Mouse (Mus musculus): Measurements from ENCODE around the gene H2-M3. TPM values are rescaled to one million over a fixed set of nuclear protein-coding genes. Genes with fewer than 3 reads are reported as not detected.

H2-M3 gene
- polyA plus RNA-seq, 1 experiment: 24.2 TPM

DNA sequence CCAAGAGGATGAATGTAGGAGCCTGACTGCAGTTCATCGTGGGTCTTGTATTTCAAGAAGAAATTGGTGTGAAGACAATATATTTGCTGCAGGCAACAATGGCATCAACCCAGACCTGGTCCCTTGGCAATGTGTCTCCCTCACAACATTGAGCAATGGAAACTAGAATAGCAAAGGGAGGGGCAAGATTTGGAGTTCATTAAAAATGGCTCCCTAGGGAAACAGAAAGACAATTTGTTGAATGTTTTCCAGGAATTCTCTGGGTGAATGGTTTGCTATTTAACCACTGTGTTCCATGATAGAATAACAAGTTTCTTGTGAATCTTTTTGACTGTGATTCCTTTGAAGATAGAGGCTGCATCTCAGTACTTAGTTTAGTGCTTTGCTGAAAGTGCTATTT lies 6.4 kb upstream of the H2-M3 start, which contains the start of gene Olfr98:
TSS of gene Olfr98 (minus strand) at position 124 of the 400 bp plus-strand sequence.
- H3K4me3 ChIP-seq (ENCODE audit: control insufficient read depth, insufficient read depth, low read length): no peak within 1 kb of the TSS
- H3K27me3 ChIP-seq (ENCODE audit: control insufficient read depth, insufficient read depth, low read length): no peaks in the 10 kb centered on the region
- no peak for DNase-seq
- H3K4me1 ChIP-seq (replicated peaks; ENCODE audit: control insufficient read depth, insufficient read depth, low read length): no peaks in the 10 kb centered on the region
- 90% methylated on average over 1 of the region's 1 CpGs for WGBS
- TF ChIP-seq POLR2A (IDR thresholded peaks at IDR 0.05; ENCODE audit: control insufficient read depth, extremely low read depth, insufficient read depth, low read length, poor library complexity): no peak
- no peak for TF ChIP-seq CTCF (IDR thresholded peaks at IDR 0.05; ENCODE audit: borderline replicate concordance, control insufficient read depth, extremely low read depth, insufficient read depth, low read length, poor library complexity)
- no peak within 1 kb of the TSS for H3K27ac ChIP-seq (ENCODE audit: control insufficient read depth, insufficient read depth, low read length)
- H3K36me3 ChIP-seq (ENCODE audit: control insufficient read depth, insufficient read depth, low read length): no peaks in the 10 kb centered on the region

GRCm38 (mm10) chr17:37270702-37271092 lies 677 bp downstream of the H2-M3 start:
- WGBS: 4% methylated on average over 8 of the region's 8 CpGs
- H3K4me1 ChIP-seq (replicated peaks; ENCODE audit: control insufficient read depth, insufficient read depth, low read length): peaks cover 11% of the 10 kb centered on the region
- TF ChIP-seq POLR2A (IDR thresholded peaks at IDR 0.05; ENCODE audit: control insufficient read depth, extremely low read depth, insufficient read depth, low read length, poor library complexity): no peak
- no peak for TF ChIP-seq CTCF (IDR thresholded peaks at IDR 0.05; ENCODE audit: borderline replicate concordance, control insufficient read depth, extremely low read depth, insufficient read depth, low read length, poor library complexity)
- no peaks in the 10 kb centered on the region for H3K27me3 ChIP-seq (ENCODE audit: control insufficient read depth, insufficient read depth, low read length)
- H3K4me3 ChIP-seq (ENCODE audit: control insufficient read depth, insufficient read depth, low read length): peak overlapping the region; percentile 94
- peak overlapping the region; percentile 84 for H3K27ac ChIP-seq (ENCODE audit: control insufficient read depth, insufficient read depth, low read length)
- peak; percentile 76 for DNase-seq
- H3K36me3 ChIP-seq (ENCODE audit: control insufficient read depth, insufficient read depth, low read length): no peaks in the 10 kb centered on the region

GRCm38 (mm10) chr17:37275626-37276248 lies 5.7 kb downstream of the H2-M3 start:
- Histone ChIP-seq H3K27ac (ENCODE audit: control insufficient read depth, insufficient read depth, low read length) (no peak overlapping the region), H3K4me3 (ENCODE audit: control insufficient read depth, insufficient read depth, low read length) (no peak overlapping the region), H3K27me3 (ENCODE audit: control insufficient read depth, insufficient read depth, low read length) (no peaks in the 10 kb centered on the region), H3K36me3 (ENCODE audit: control insufficient read depth, insufficient read depth, low read length) (no peaks in the 10 kb centered on the region), H3K4me1 (replicated peaks; ENCODE audit: control insufficient read depth, insufficient read depth, low read length) (peaks cover 11% of the 10 kb centered on the region)
- WGBS: 88% methylated on average over 2 of the region's 2 CpGs
- DNase-seq: no peak
- TF ChIP-seq POLR2A (IDR thresholded peaks at IDR 0.05; ENCODE audit: control insufficient read depth, extremely low read depth, insufficient read depth, low read length, poor library complexity): no peak
- TF ChIP-seq CTCF (IDR thresholded peaks at IDR 0.05; ENCODE audit: borderline replicate concordance, control insufficient read depth, extremely low read depth, insufficient read depth, low read length, poor library complexity): no peak

DNA sequence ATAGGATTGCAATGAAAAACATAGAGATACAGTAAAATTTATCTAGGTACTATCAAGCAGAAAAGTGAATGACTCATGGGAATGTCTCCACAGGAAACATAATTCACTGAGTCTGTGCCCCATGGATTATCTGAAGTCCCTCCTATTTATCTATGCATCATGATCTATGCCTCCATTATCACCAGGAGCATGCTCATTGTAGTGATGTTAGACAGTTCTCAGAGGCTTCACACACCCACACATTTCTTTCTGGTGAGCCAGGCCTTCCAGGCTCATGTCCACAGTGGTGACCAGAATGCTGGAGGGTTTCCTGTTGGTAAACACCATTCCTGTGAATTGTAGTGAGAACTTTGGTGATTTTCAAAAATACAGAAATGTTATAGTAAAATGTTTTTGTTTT lies 6.6 kb downstream of the H2-M3 start:
- no peak for TF ChIP-seq POLR2A (IDR thresholded peaks at IDR 0.05; ENCODE audit: control insufficient read depth, extremely low read depth, insufficient read depth, low read length, poor library complexity)
- TF ChIP-seq CTCF (IDR thresholded peaks at IDR 0.05; ENCODE audit: borderline replicate concordance, control insufficient read depth, extremely low read depth, insufficient read depth, low read length, poor library complexity): no peak
- no peaks in the 10 kb centered on the region for H3K27me3 ChIP-seq (ENCODE audit: control insufficient read depth, insufficient read depth, low read length)
- no peak for DNase-seq
- 0 out of 2 replicates have a peak, but pooled peaks cover 5% of the 10 kb centered on the region for H3K4me1 ChIP-seq (replicated peaks; ENCODE audit: control insufficient read depth, insufficient read depth, low read length)
- H3K36me3 ChIP-seq (ENCODE audit: control insufficient read depth, insufficient read depth, low read length): no peaks in the 10 kb centered on the region
- H3K27ac ChIP-seq (ENCODE audit: control insufficient read depth, insufficient read depth, low read length): no peak overlapping the region
- H3K4me3 ChIP-seq (ENCODE audit: control insufficient read depth, insufficient read depth, low read length): no peak overlapping the region

DNA sequence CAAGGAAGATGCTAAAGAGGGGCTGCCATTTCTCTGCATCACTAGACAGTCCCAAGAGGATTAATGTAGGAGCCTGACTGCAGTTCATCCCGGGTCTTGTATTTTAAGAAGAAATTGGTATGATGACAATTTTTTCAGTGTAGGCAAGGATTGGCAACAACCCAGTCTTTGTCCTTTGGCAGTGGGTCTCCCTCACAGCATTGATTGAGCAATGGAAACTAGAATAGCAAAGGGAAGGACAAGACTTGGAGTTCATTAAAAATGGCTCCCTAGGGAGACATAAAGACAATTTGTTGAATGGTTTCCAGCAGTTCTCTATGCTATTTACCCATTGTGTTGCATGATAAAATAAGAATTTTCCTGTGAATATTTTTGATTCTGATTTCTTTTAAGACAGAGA lies 10.3 kb downstream of the H2-M3 start:
- Histone ChIP-seq H3K4me1 (replicated peaks; ENCODE audit: control insufficient read depth, insufficient read depth, low read length) (no peaks in the 10 kb centered on the region), H3K4me3 (ENCODE audit: control insufficient read depth, insufficient read depth, low read length) (no peak overlapping the region), H3K36me3 (ENCODE audit: control insufficient read depth, insufficient read depth, low read length) (no peaks in the 10 kb centered on the region), H3K27me3 (ENCODE audit: control insufficient read depth, insufficient read depth, low read length) (no peaks in the 10 kb centered on the region), H3K27ac (ENCODE audit: control insufficient read depth, insufficient read depth, low read length) (no peak overlapping the region)
- DNase-seq: no peak
- WGBS: 93% methylated on average over 1 of the region's 1 CpGs
- TF ChIP-seq POLR2A (IDR thresholded peaks at IDR 0.05; ENCODE audit: control insufficient read depth, extremely low read depth, insufficient read depth, low read length, poor library complexity) (no peak), CTCF (IDR thresholded peaks at IDR 0.05; ENCODE audit: borderline replicate concordance, control insufficient read depth, extremely low read depth, insufficient read depth, low read length, poor library complexity) (no peak)

- WGBS: 92% methylated on average over 1 of the region's 1 CpGs
- Histone ChIP-seq H3K4me3 (ENCODE audit: control insufficient read depth, insufficient read depth, low read length) (no peak within 1 kb of the TSS), H3K27ac (ENCODE audit: control insufficient read depth, insufficient read depth, low read length) (no peak within 1 kb of the TSS), H3K4me1 (replicated peaks; ENCODE audit: control insufficient read depth, insufficient read depth, low read length) (no peaks in the 10 kb centered on the region), H3K27me3 (ENCODE audit: control insufficient read depth, insufficient read depth, low read length) (no peaks in the 10 kb centered on the region), H3K36me3 (ENCODE audit: control insufficient read depth, insufficient read depth, low read length) (no peaks in the 10 kb centered on the region)
- no peak for TF ChIP-seq CTCF (IDR thresholded peaks at IDR 0.05; ENCODE audit: borderline replicate concordance, control insufficient read depth, extremely low read depth, insufficient read depth, low read length, poor library complexity)
- no peak for TF ChIP-seq POLR2A (IDR thresholded peaks at IDR 0.05; ENCODE audit: control insufficient read depth, extremely low read depth, insufficient read depth, low read length, poor library complexity)
- no peak for DNase-seq
These were observed 13.3 kb downstream of the H2-M3 start, which contains the start of gene Olfr99 for GRCm38 (mm10) chr17:37283360-37283759. Gene Olfr99 (minus strand): TSS chr17:37283460.
